Mouse (Mus musculus) heart, adult 10 weeks (tissue): ENCODE results near the gene Hydin. TPM values are rescaled to one million over a fixed set of nuclear protein-coding genes. Genes with fewer than 3 reads are reported as not detected.

Experiments
- polyA plus RNA-seq: library from polyadenylated mRNA; stranded (reverse); fragments of 350-450 nt; fragmentation: Illumina TruSeq; extraction: RNeasy Lipid Tissue Mini Kit (QIAGEN cat#74804); gene quantifications from one replicate; pipeline ENCODE4 v1.2.3, GENCODE M21; 2014; ENCODE audit warnings: low read depth, low replicate concordance

Hydin gene
- polyA plus RNA-seq: 0.08 TPM

GRCm38 (mm10) chr8:110266741-110267140 is at the start of gene Hydin:
TSS of gene Hydin (plus strand) at chr8:110266977.

GRCm38 (mm10) chr8:110618391-110619207 is 351.8 kb downstream of the Hydin start, which contains the start of gene Vac14:
TSS of gene Vac14 (plus strand) at chr8:110618585.

Other genes starting within 250 kb of the Hydin start
- gene Chst4, start 227.2 kb upstream of the Hydin start, polyA plus RNA-seq: 5.2 TPM
- 13.6 TPM for gene Zfp612, start 187.2 kb upstream of the Hydin start, polyA plus RNA-seq
- not detected for gene Gm21964, start 165.8 kb upstream of the Hydin start, polyA plus RNA-seq
- not detected for gene Gm17720, start 164.2 kb upstream of the Hydin start, polyA plus RNA-seq
- not detected for gene Calb2, start 98.8 kb upstream of the Hydin start, polyA plus RNA-seq
- gene Cmtr2, start 51.3 kb upstream of the Hydin start, polyA plus RNA-seq: 2.6 TPM